Mouse (Mus musculus): ENCODE measurements around the gene Il24. TPM values are rescaled to one million over a fixed set of nuclear protein-coding genes. Genes with fewer than 3 reads are reported as not detected.

The Il24 gene
- total and polyA plus RNA-seq, 3 experiments = not detected

DNA sequence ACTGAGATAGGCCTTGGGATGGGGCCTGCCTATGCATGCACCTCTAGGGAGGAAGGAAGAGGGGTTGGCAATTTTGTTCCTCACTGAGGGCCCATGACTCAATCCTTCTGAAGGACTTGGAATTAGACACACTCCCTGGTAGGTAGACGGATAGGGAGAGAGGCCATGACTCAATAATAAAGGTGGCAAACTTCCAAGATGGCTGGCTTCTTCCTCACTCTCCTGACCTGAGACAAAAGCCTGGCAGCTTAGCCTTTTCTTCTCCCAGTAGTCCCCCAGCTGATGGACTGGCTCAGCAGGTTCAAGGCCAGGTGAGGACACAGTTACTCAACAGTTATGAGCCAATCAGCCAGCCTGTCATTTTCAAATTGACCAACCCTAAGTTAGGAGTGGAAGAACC, 5.2 kb upstream of the Il24 start:
- H3K4me2 ChIP-seq (ENCODE audit: insufficient read depth, low read depth, poor library complexity, severe bottlenecking) = no peak overlapping the region
- dilution Hi-C loops (cut with MboI; ENCODE audit: extremely low pct_ligation_motif_present, extremely low pct_unique_long_range_greater_than_20kb, low sequenced_read_pairs) (no loop called here), in situ Hi-C loops (cut with MboI; ENCODE audit: low pct_ligation_motif_present, low pct_unique_long_range_greater_than_20kb, low sequenced_read_pairs) (no loop called here)
- TF ChIP-seq CHD2 (IDR thresholded peaks at IDR 0.05; ENCODE audit: low read length) (no peak), ZC3H11A (IDR thresholded peaks at IDR 0.05; ENCODE audit: low read depth, low read length) (no peak), MAFK (IDR thresholded peaks at IDR 0.05; ENCODE audit: insufficient replicate concordance, low read length) (no peak), SIN3A (IDR thresholded peaks at IDR 0.05; ENCODE audit: low read length) (no peak), CTCF (conservative IDR thresholded peaks at IDR 0.05 in 1 of 2, IDR thresholded peaks at IDR 0.05 in 1 of 2; ENCODE audit: low read depth in 2 of 2, low read length in 2 of 2) (no peak), KAT2A (IDR thresholded peaks at IDR 0.05; ENCODE audit: insufficient replicate concordance, low read length) (no peak), NELFE (IDR thresholded peaks at IDR 0.05; ENCODE audit: low read depth, low read length) (no peak), HCFC1 (IDR thresholded peaks at IDR 0.05; ENCODE audit: low read depth, low read length) (no peak), ZMIZ1 (IDR thresholded peaks at IDR 0.05; ENCODE audit: low read depth, low read length) (no peak), POLR2A (IDR thresholded peaks at IDR 0.05; ENCODE audit: low read depth, low read length) (no peak), MXI1 (IDR thresholded peaks at IDR 0.05; ENCODE audit: low read depth, low read length) (no peak), ETS1 (conservative IDR thresholded peaks at IDR 0.05; ENCODE audit: low read depth, low read length) (no peak)
- no peaks in the 10 kb centered on the region for H3K4me1 ChIP-seq (ENCODE audit: control insufficient read depth in 1 of 2, insufficient read depth in 2 of 2)
- no peak overlapping the region for H3K9ac ChIP-seq (ENCODE audit: insufficient read depth, low read depth)
- DNase-seq (ENCODE audit: extremely low read depth) = no peak
- H3K79me2 ChIP-seq (replicated peaks; ENCODE audit: control insufficient read depth, extremely low read depth, insufficient read depth, poor library complexity, severe bottlenecking) = no peaks in the 10 kb centered on the region
- no peak overlapping the region for H3K4me3 ChIP-seq (replicated peaks in 1 of 3; ENCODE audit: low read depth in 2 of 3, low read length in 2 of 3, poor library complexity in 1 of 3)
- no peak overlapping the region for H3K27ac ChIP-seq (ENCODE audit: insufficient read depth, low read depth)
- no peaks in the 10 kb centered on the region for H3K27me3 ChIP-seq (replicated peaks)
- no peaks in the 10 kb centered on the region for H3K36me3 ChIP-seq (replicated peaks in 1 of 2; ENCODE audit: control insufficient read depth in 1 of 2, insufficient read depth in 1 of 2, low read length in 1 of 2)
- no peaks in the 10 kb centered on the region for H3K9me3 ChIP-seq (replicated peaks; ENCODE audit: low read length)

DNA sequence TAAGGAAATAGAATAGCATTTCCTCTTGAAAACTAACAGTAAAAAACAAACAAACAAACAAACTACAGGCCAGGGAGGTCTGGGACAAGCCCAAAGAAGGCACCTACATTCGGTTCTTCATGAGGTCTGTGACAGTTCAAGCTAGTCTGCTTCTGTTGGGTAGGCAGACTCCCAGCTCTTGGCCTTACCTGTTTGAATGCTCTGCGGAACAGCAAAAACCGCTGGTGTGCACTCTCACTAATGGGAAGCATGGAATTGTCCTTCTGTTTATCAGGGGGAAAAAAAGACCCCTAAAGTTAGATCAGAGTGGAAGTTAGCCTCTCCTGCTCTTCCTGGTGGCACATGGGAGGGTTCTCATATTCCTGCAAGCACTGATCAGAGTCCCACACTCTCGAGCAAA, 4.1 kb downstream of the Il24 start:
- no peak overlapping the region for H3K4me2 ChIP-seq (ENCODE audit: insufficient read depth, low read depth, poor library complexity, severe bottlenecking)
- no peak overlapping the region for H3K4me3 ChIP-seq (replicated peaks in 1 of 3; ENCODE audit: low read depth in 2 of 3, low read length in 2 of 3, poor library complexity in 1 of 3)
- H3K36me3 ChIP-seq (replicated peaks in 1 of 2; ENCODE audit: control insufficient read depth in 1 of 2, insufficient read depth in 1 of 2, low read length in 1 of 2) = no peaks in the 10 kb centered on the region
- in situ Hi-C loops (cut with MboI; ENCODE audit: low pct_ligation_motif_present, low pct_unique_long_range_greater_than_20kb, low sequenced_read_pairs) (loop anchor here (5.0 kb wide), 2 partner anchors 46 to 99 kb away; no protein-coding TSS in a partner anchor), dilution Hi-C loops (cut with MboI; ENCODE audit: extremely low pct_ligation_motif_present, extremely low pct_unique_long_range_greater_than_20kb, low sequenced_read_pairs) (no loop called here)
- DNase-seq (ENCODE audit: extremely low read depth) = no peak
- peaks cover 3% of the 10 kb centered on the region for H3K27me3 ChIP-seq (replicated peaks)
- no peaks in the 10 kb centered on the region for H3K9me3 ChIP-seq (replicated peaks; ENCODE audit: low read length)
- TF ChIP-seq ELF1 (IDR thresholded peaks at IDR 0.05; ENCODE audit: low read depth, low read length) = no peak
- TF ChIP-seq MAX (IDR thresholded peaks at IDR 0.05; ENCODE audit: low read length) = no peak
- TF ChIP-seq ZC3H11A (IDR thresholded peaks at IDR 0.05; ENCODE audit: low read depth, low read length) = no peak
- TF ChIP-seq UBTF (IDR thresholded peaks at IDR 0.05; ENCODE audit: low read depth, low read length) = no peak
- TF ChIP-seq ZKSCAN1 (IDR thresholded peaks at IDR 0.05; ENCODE audit: borderline replicate concordance, low read depth, low read length) = no peak
- TF ChIP-seq CTCF (conservative IDR thresholded peaks at IDR 0.05 in 1 of 2, IDR thresholded peaks at IDR 0.05 in 1 of 2; ENCODE audit: low read depth in 2 of 2, low read length in 2 of 2) = no peak
- no peak for TF ChIP-seq NELFE (IDR thresholded peaks at IDR 0.05; ENCODE audit: low read depth, low read length)
- no peak for TF ChIP-seq MAZ (IDR thresholded peaks at IDR 0.05; ENCODE audit: low read depth, low read length)
- no peak for TF ChIP-seq ZNF384 (IDR thresholded peaks at IDR 0.05; ENCODE audit: low read depth, low read length)
- TF ChIP-seq EP300 (IDR thresholded peaks at IDR 0.05; ENCODE audit: low read length) = no peak
- no peak for TF ChIP-seq SIN3A (IDR thresholded peaks at IDR 0.05; ENCODE audit: low read length)
- TF ChIP-seq NRF1 (IDR thresholded peaks at IDR 0.05; ENCODE audit: low read depth, low read length) = no peak
- no peak for TF ChIP-seq MEF2A (IDR thresholded peaks at IDR 0.05; ENCODE audit: borderline replicate concordance, low read depth, low read length)
- TF ChIP-seq CHD1 (IDR thresholded peaks at IDR 0.05; ENCODE audit: low read depth, low read length) = no peak
- no peak for TF ChIP-seq KAT2A (IDR thresholded peaks at IDR 0.05; ENCODE audit: insufficient replicate concordance, low read length)
- H3K4me1 ChIP-seq (ENCODE audit: control insufficient read depth in 1 of 2, insufficient read depth in 2 of 2) = peaks cover 11% of the 10 kb centered on the region in 2 experiments
- H3K9ac ChIP-seq (ENCODE audit: insufficient read depth, low read depth) = no peak overlapping the region
- H3K79me2 ChIP-seq (replicated peaks; ENCODE audit: control insufficient read depth, extremely low read depth, insufficient read depth, poor library complexity, severe bottlenecking) = no peaks in the 10 kb centered on the region
- H3K27ac ChIP-seq (ENCODE audit: insufficient read depth, low read depth) = no peak overlapping the region

Measured in CH12.LX (cell line).